Mouse (Mus musculus): ENCODE data around the gene Acsl6. TPM values are rescaled to one million over a fixed set of nuclear protein-coding genes. Genes with fewer than 3 reads are reported as not detected.

The Acsl6 gene
- polyA plus RNA-seq, 1 experiment from 2014 or later = 0.75 TPM

- Histone ChIP-seq H3K4me3 (replicated peaks; ENCODE audit: low read depth, low read length) (no peak overlapping the region), H3K27ac (no peak overlapping the region), H3K27me3 (ENCODE audit: insufficient read depth, low read length) (no peaks in the 10 kb centered on the region), H3K9me3 (replicated peaks; ENCODE audit: low read length) (no peaks in the 10 kb centered on the region), H3K4me2 (ENCODE audit: low read length) (no peak overlapping the region), H3K36me3 (ENCODE audit: insufficient read depth, low read length) (no peaks in the 10 kb centered on the region), H3K4me1 (replicated peaks; ENCODE audit: insufficient read depth, low read length) (no peaks in the 10 kb centered on the region), H3K9ac (ENCODE audit: low read depth, low read length) (no peak overlapping the region)
- 77% methylated on average over 3 of the region's 3 CpGs for WGBS
- no peak for TF ChIP-seq CTCF (IDR thresholded peaks at IDR 0.05; ENCODE audit: low read depth)
- ATAC-seq (replicated peaks; ENCODE audit: low FRiP score, low read depth) (no peak), DNase-seq (ENCODE audit: low spot score) (no peak)
Observed at GRCm38 (mm10) chr11:54269191-54269896, 34.3 kb upstream of the Acsl6 start.

GRCm38 (mm10) chr11:54271437-54271949 lies 32.1 kb upstream of the Acsl6 start:
- 80% methylated on average over 5 of the region's 5 CpGs for WGBS

GRCm38 (mm10) chr11:54287821-54288453 lies 15.7 kb upstream of the Acsl6 start:
- no peak overlapping the region for H3K9ac ChIP-seq (ENCODE audit: low read depth, low read length)
- WGBS = 85% methylated on average over 8 of the region's 8 CpGs
- no peaks in the 10 kb centered on the region for H3K36me3 ChIP-seq (ENCODE audit: insufficient read depth, low read length)
- DNase-seq (ENCODE audit: low spot score) (no peak), ATAC-seq (replicated peaks; ENCODE audit: low FRiP score, low read depth) (no peak)
- H3K9me3 ChIP-seq (replicated peaks; ENCODE audit: low read length) = no peaks in the 10 kb centered on the region
- TF ChIP-seq CTCF (IDR thresholded peaks at IDR 0.05; ENCODE audit: low read depth) = no peak
- H3K27me3 ChIP-seq (ENCODE audit: insufficient read depth, low read length) = no peaks in the 10 kb centered on the region
- no peaks in the 10 kb centered on the region for H3K4me1 ChIP-seq (replicated peaks; ENCODE audit: insufficient read depth, low read length)
- no peak overlapping the region for H3K4me2 ChIP-seq (ENCODE audit: low read length)
- H3K4me3 ChIP-seq (replicated peaks; ENCODE audit: low read depth, low read length) = no peak overlapping the region
- H3K27ac ChIP-seq = no peak overlapping the region

More at GRCm38 (mm10) chr11:54271437-54271949, 32.1 kb upstream of the Acsl6 start:
- no peak overlapping the region for H3K27ac ChIP-seq
- DNase-seq (ENCODE audit: low spot score) (no peak), ATAC-seq (replicated peaks; ENCODE audit: low FRiP score, low read depth) (no peak)
- H3K9me3 ChIP-seq (replicated peaks; ENCODE audit: low read length) = no peaks in the 10 kb centered on the region
- H3K36me3 ChIP-seq (ENCODE audit: insufficient read depth, low read length) = no peaks in the 10 kb centered on the region
- no peak overlapping the region for H3K4me2 ChIP-seq (ENCODE audit: low read length)
- no peak overlapping the region for H3K9ac ChIP-seq (ENCODE audit: low read depth, low read length)
- no peak for TF ChIP-seq CTCF (IDR thresholded peaks at IDR 0.05; ENCODE audit: low read depth)
- no peaks in the 10 kb centered on the region for H3K27me3 ChIP-seq (ENCODE audit: insufficient read depth, low read length)
- H3K4me1 ChIP-seq (replicated peaks; ENCODE audit: insufficient read depth, low read length) = no peaks in the 10 kb centered on the region
- H3K4me3 ChIP-seq (replicated peaks; ENCODE audit: low read depth, low read length) = no peak overlapping the region

GRCm38 (mm10) chr11:54292163-54292562 lies 11.4 kb upstream of the Acsl6 start:
- Histone ChIP-seq H3K4me3 (replicated peaks; ENCODE audit: low read depth, low read length) (no peak overlapping the region), H3K4me1 (replicated peaks; ENCODE audit: insufficient read depth, low read length) (no peaks in the 10 kb centered on the region), H3K9me3 (replicated peaks; ENCODE audit: low read length) (no peaks in the 10 kb centered on the region), H3K27ac (no peak overlapping the region), H3K27me3 (ENCODE audit: insufficient read depth, low read length) (no peaks in the 10 kb centered on the region), H3K9ac (ENCODE audit: low read depth, low read length) (no peak overlapping the region), H3K4me2 (ENCODE audit: low read length) (no peak overlapping the region), H3K36me3 (ENCODE audit: insufficient read depth, low read length) (no peaks in the 10 kb centered on the region)
- 86% methylated on average over 2 of the region's 2 CpGs for WGBS
- no peak for ATAC-seq (replicated peaks; ENCODE audit: low FRiP score, low read depth)
- DNase-seq (ENCODE audit: low spot score) = no peak
- no peak for TF ChIP-seq CTCF (IDR thresholded peaks at IDR 0.05; ENCODE audit: low read depth)

GRCm38 (mm10) chr11:54293980-54294807 lies 9.4 kb upstream of the Acsl6 start:
- no peak for TF ChIP-seq CTCF (IDR thresholded peaks at IDR 0.05; ENCODE audit: low read depth)
- Histone ChIP-seq H3K4me2 (ENCODE audit: low read length) (no peak overlapping the region), H3K4me3 (replicated peaks; ENCODE audit: low read depth, low read length) (no peak overlapping the region), H3K27ac (no peak overlapping the region), H3K9me3 (replicated peaks; ENCODE audit: low read length) (no peaks in the 10 kb centered on the region), H3K27me3 (ENCODE audit: insufficient read depth, low read length) (no peaks in the 10 kb centered on the region), H3K4me1 (replicated peaks; ENCODE audit: insufficient read depth, low read length) (no peaks in the 10 kb centered on the region), H3K36me3 (ENCODE audit: insufficient read depth, low read length) (no peaks in the 10 kb centered on the region), H3K9ac (ENCODE audit: low read depth, low read length) (no peak overlapping the region)
- ATAC-seq (replicated peaks; ENCODE audit: low FRiP score, low read depth) = no peak
- 69% methylated on average over 12 of the region's 12 CpGs for WGBS
- DNase-seq (ENCODE audit: low spot score) = no peak

GRCm38 (mm10) chr11:54295971-54296370 lies 7.6 kb upstream of the Acsl6 start:
- no peak for TF ChIP-seq CTCF (IDR thresholded peaks at IDR 0.05; ENCODE audit: low read depth)
- no peaks in the 10 kb centered on the region for H3K36me3 ChIP-seq (ENCODE audit: insufficient read depth, low read length)
- no peak for ATAC-seq (replicated peaks; ENCODE audit: low FRiP score, low read depth)
- H3K9ac ChIP-seq (ENCODE audit: low read depth, low read length) = no peak overlapping the region
- WGBS = 82% methylated on average over 4 of the region's 4 CpGs
- H3K4me1 ChIP-seq (replicated peaks; ENCODE audit: insufficient read depth, low read length) = no peaks in the 10 kb centered on the region
- no peak overlapping the region for H3K27ac ChIP-seq
- H3K4me2 ChIP-seq (ENCODE audit: low read length) = no peak overlapping the region
- no peaks in the 10 kb centered on the region for H3K27me3 ChIP-seq (ENCODE audit: insufficient read depth, low read length)
- H3K9me3 ChIP-seq (replicated peaks; ENCODE audit: low read length) = no peaks in the 10 kb centered on the region
- DNase-seq (ENCODE audit: low spot score) = no peak
- H3K4me3 ChIP-seq (replicated peaks; ENCODE audit: low read depth, low read length) = no peak overlapping the region

All from kidney, postnatal 0 days (tissue).